Mouse (Mus musculus): ENCODE results near the gene Cep112.
"Not testable (repeated sequence)": the region's sequence is repeated elsewhere in the genome, so short reads cannot be mapped to it uniquely, and the experiment has no call there.

Cep112 gene

GRCm38 (mm10) chr11:108804030-108804429, 379.0 kb downstream of the Cep112 start:
- no peak for DNase-seq (ENCODE audit: low spot score)

- no peak for DNase-seq (ENCODE audit: low spot score)
Measured at GRCm38 (mm10) chr11:108805947-108806346, 381.0 kb downstream of the Cep112 start.

DNA sequence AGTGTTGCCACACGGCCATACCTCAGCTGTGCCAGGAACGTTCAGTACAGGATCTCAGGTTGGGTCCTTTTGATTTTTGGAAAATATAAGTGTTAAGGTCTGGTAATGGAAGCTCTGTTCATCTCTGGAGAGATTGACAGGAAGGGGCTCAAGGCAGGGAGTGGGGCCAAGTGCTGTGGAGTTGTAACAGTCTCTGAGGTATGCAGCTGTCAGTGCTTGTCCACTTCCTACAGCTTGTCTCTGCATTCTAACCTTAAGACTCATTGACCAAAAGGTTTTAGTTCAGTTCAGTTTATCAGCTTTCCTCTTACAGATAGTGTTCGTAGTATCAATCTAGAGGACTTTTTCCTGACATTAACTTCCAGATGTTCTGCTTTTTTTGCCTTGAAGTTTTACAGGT, 384.6 kb downstream of the Cep112 start:
- no peak for DNase-seq (ENCODE audit: low spot score)

DNA sequence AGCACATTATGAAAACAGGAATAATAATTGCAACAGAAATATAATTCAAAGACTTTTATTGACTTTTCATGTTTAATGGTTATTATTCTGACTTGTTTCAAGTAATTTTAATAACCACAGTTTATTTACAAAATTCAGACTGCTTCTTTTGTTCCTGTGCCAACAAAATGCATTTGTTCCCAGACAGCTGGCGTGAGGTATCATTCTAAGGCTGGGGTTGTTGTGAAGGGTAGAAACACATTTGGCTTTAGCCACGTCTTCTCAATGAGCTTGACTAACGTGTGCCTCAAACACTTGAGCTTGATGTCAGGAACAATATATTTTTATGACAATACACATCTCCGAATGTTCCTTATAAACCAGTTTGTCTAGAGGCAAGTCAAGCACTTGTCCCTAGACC, 396.8 kb downstream of the Cep112 start:
- no peak for DNase-seq (ENCODE audit: low spot score)

DNA sequence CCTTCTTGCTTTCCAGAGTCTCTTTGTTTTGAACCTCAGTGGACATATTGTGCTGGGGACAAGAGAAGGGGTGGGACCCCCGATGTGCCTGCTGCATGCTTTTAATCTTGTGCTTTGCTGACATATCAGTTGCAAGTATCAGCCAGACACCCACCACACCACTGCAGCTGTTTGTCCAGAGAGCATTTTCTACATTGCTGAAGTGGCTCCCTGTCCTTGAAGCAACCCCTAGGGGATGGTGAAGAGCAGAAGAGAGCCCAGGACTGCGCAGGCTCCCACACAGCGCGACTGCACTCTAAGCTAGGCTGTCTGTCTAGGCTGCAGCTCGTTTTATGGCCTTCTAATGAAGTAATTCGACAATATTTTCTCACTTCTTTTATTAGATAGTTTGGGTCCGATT, 397.3 kb downstream of the Cep112 start:
- DNase-seq (ENCODE audit: low spot score), result no peak

GRCm38 (mm10) chr11:108827321-108827720, 402.3 kb downstream of the Cep112 start:
- DNase-seq (ENCODE audit: low spot score), result no peak

DNA sequence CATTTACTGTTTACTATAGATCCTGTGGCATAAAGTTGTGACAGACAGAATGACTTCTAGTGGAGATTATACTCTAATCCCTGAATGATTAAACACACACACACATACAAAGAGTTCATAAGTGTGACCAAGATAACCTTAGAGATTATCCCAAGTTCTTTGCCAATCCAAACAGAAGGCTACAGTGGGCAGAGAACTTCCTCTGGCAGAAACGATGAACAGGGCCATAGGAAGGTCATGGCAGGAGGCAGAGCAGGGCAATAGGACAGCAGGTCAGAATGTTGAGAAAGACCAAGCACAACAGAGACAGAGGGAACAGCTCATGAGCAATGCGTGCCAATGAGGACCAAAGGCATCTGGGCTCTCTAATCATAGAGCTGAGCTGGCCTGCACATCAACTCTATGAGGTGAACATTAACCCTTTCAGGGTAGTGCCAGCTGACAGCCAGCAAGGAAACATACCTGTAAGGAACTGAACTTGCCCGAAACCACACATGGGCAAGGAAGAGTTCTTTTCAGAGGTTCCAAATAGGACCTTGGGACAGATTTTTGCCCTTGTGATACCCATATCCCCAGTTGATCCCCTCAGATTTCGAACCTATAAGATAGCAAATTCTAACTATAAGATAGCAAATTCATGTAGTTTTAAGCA, 403.5 kb downstream of the Cep112 start:
- DNase-seq (ENCODE audit: low spot score), result no peak

GRCm38 (mm10) chr11:108836706-108837105, 411.7 kb downstream of the Cep112 start:
- DNase-seq (ENCODE audit: low spot score), result no peak

DNA sequence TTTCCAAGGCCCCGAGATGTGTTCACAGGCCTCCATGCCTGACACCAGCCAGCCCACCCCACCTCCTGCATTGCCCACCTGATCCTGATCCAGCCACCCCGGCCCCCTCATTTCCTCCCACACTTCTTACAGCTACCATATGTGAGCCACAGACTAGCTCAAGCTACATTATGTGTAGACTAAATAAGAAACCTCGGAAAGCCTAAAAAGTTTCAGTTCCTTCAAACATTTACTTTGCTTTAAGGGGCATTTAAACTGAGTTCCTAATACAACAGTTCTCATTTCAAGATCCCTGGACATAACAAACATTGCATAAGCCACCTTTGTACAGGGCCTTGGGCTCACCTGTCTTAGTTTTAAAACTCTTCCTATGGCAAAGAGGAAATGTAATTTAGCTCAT, 415.2 kb downstream of the Cep112 start:
- DNase-seq (ENCODE audit: low spot score), result no peak

GRCm38 (mm10) chr11:108842765-108843164, 417.8 kb downstream of the Cep112 start:
- DNase-seq (ENCODE audit: low spot score), result no peak

- no peak for DNase-seq (ENCODE audit: low spot score)
Measured at GRCm38 (mm10) chr11:108845971-108846370, 421.0 kb downstream of the Cep112 start.

DNA sequence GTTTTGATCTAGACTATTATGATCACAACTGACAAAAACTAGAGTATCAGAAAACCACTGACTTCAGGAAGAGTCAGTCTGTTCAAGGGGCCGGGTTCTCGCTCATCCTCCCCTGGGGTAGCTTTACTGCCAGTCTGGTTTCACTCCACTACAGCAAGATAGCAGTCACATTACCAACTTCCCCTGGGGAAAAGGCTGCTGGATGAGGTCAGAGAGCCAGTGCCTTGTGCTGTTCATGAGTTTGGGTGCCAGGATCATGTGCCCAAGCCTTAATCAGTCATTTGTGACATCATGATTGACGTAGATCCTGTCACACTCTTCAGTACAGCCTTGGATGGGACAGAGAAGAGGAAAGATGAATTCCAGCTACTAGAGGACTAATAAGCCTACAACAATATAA, 421.5 kb downstream of the Cep112 start:
- DNase-seq (ENCODE audit: low spot score), result no peak

DNA sequence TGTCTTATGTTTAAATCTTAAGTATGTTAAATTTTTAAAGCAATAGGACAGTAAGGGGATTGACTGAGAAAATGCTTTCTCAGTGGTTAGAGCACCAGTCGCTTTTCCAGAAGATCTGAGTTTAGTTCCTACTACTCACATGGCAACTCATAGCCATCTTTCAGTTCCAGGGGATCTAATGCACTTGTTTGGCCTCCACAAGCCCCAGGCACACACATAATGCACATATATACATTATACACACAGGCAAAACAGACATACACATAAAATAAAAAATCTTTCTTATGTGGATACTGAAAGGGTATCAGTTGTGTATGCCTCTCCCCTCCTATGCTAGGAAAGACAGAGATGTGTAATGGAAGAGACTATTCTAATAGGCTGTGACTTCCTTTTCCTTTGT, 426.8 kb downstream of the Cep112 start:
- DNase-seq (ENCODE audit: low spot score), result no peak

GRCm38 (mm10) chr11:108857254-108857653, 432.3 kb downstream of the Cep112 start:
- DNase-seq (ENCODE audit: low spot score), result no peak

DNA sequence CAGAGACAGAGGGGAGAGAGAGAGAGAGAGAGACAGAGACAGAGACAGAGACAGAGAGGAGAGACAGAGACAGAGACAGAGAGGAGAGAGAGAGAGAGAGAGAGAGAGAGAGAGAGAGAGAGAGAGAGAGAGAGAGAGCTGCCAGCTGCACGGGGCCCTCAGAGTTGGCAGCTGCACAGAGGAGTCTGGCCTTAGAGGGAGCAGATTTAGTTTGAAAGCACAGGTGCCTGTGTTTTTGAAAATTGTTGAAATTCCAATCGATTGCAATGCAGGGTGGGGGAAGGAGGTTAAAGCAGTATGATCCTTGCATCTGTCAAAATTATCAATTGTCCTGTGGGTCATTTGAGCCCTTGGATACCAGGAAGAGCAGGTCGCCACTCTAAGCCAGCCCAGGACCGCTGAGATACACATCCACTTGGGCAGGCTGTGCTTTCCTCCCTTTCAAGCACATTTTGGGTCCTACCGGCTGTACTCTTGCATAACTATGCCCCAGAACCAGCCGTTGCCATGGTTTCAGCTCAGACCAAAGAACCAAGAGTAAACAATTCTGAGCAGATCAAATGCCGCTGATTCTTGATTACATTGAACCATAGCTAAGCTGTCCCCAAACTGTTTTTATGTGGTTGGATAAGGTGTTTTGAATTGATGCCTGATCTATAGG, 432.8 kb downstream of the Cep112 start:
- no peak for DNase-seq (ENCODE audit: low spot score)

DNA sequence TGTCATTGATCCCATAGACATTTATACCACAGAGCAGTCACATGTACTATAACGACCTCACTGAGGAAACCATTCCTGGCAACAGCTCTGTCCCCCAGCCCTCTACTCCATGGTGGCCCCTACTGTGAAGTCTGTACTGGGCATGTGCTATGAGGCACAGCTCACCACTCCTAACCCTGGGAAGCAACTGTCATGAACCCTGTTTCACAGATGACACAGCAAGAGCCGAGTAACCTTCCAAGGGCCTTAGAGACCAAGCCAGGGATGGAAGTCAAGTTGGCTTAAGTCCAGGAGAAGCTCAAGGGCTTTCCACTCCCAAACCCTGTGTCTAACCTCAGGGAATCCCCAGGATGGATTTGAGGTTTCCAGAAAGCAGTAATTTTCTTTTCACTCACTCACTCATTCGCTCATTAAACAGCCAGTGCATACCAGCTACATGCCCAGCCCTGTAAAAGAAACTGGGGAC, 433.4 kb downstream of the Cep112 start:
- no peak for DNase-seq (ENCODE audit: low spot score)

GRCm38 (mm10) chr11:108858846-108859245, 433.9 kb downstream of the Cep112 start:
- no peak for DNase-seq (ENCODE audit: low spot score)

GRCm38 (mm10) chr11:108862360-108862759, 437.4 kb downstream of the Cep112 start:
- DNase-seq (ENCODE audit: low spot score), result no peak

GRCm38 (mm10) chr11:108865746-108866145, 440.8 kb downstream of the Cep112 start:
- DNase-seq (ENCODE audit: low spot score), result no peak

- DNase-seq (ENCODE audit: low spot score), result no peak
Measured at GRCm38 (mm10) chr11:108867538-108867937, 442.5 kb downstream of the Cep112 start.

DNA sequence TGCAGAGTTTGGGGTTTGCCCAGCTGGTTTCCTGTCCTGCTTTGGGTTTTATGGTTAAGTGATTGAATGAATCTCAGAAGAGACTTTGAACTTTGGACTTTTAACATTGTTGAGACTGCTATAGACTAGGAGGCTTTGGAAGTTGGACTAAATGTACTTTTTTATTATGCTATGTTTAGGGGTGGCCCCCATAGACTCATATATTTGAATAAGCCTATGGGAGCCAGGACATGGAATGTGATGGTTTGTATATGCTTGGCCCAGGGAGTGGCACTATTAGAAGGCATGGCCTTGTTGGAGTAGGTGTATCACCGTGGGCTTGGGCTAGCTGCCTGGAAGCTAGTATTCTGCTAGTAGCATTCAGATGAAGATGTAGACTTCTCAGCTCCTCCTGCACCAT, 446.3 kb downstream of the Cep112 start:
- DNase-seq (ENCODE audit: low spot score), result not testable (repeated sequence)

DNA sequence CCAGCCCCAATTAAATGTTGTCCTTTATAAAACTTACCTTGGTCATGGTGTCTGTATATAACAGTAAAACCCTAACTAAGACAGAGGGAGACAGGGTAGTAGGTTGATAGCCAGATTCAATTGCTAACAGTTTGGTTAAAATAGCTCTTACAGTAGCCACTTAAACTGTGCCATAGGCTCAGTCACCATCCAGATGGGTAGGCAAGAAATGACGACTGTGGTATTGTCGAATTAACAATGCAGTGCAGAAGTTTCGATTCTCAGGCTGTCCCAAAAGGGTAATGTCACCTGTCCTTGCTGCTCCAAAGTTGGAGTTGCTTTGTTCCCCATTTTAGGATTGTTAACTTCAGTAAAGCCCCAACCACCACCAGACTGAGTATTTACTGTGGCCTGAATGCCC, 446.8 kb downstream of the Cep112 start:
- no peak for DNase-seq (ENCODE audit: low spot score)

- no peak for DNase-seq (ENCODE audit: low spot score)
Measured at GRCm38 (mm10) chr11:108876633-108877205, 451.7 kb downstream of the Cep112 start.

DNA sequence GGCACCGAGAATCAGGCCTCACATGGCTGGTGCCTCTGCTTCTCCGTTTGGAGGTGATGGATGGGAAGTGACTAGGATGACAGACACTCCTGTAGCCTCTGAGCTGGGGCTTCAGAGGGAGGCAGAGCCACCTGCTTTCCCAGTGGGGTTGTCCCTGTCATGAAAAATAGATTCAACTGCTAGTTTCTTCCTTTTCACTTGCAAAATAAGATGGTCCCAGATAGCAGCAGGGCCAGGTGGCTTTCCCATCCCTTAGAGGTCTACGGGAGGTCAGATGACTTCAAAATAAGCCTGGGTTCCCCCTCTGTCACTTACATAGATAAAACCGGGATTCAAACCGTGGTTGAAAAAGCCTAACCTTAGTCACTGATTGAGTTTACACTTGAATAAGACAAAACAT, 452.5 kb downstream of the Cep112 start:
- DNase-seq (ENCODE audit: low spot score), result no peak

Measured in ovary, postnatal 14 days (tissue).